Mouse (Mus musculus): ENCODE results near the gene Herc1. TPM values are rescaled to one million over a fixed set of nuclear protein-coding genes. Genes with fewer than 3 reads are reported as not detected.

The Herc1 gene
- 27.4 and 30.3 TPM in 2 replicates for polyA plus RNA-seq (2016; fragmentation: Nextera tagmentation; extraction: Ambion mirVana)

DNA sequence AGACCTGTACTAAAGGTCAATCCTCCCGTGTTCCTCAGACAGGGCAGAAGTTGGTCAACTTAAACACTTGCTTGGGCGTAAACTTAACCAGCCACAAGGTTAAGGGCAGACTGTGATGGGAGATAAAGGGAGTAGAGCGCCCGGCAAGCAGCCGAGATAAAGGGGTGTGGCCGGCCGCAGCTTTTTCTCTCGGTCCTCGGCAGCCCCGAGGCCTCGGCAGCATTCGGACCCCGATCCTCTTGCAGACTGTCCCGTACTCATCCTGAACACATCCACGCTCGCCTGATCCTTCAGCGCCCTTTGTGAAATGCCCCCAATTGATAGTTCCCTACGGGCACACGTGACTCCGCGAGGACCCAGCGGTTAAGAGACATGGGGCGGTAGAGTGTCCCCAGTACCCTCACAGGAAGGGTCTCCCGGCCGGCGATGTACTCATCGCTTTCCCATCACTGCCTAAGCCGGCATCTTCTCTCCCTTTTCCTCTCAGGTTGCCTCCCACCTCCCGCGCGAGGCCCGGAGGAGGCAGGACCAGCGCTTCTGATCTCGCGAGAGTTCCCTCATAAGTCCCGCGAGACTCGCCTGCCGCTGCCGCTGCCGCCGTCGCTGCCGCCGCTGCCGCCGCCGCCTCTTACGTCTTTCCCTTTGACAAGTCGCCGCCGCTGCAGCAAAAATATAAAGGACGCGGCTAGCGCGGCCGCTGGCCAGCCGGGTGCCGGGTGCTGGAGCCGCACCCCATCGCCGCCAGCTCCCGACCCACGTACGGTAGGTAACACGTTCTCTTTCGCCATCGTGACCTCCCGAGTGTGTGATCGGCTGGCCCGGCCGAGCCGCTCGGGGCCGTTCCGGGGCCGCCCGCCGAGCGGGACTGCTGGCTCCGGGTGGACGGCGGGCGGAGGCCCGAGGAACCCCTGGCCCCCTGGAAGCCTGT lies at the start of gene Herc1:
Gene Herc1, plus strand, starts transcription at position 591 of the 928 bp plus-strand sequence.
- Histone ChIP-seq H3K9ac (replicated peaks) (peak within 1 kb of the TSS; percentile 95), H3K4me3 (replicated peaks) (peak within 1 kb of the TSS; percentile 91), H3K27me3 (no peaks in the 10 kb centered on the region), H3K9me3 (no peaks in the 10 kb centered on the region), H3K27ac (peak within 1 kb of the TSS; percentile 93), H3K4me1 (replicated peaks) (peaks cover 10% of the 10 kb centered on the region), H3K4me2 (peak within 1 kb of the TSS; percentile 78), H3K36me3 (no peaks in the 10 kb centered on the region)
- ATAC-seq (ENCODE audit: insufficient number of reproducible peaks, insufficient read depth, low FRiP score, low TSS enrichment, low read depth) = peak; percentile 83
- under 1% methylated on average over 85 of the region's 85 CpGs for WGBS

DNA sequence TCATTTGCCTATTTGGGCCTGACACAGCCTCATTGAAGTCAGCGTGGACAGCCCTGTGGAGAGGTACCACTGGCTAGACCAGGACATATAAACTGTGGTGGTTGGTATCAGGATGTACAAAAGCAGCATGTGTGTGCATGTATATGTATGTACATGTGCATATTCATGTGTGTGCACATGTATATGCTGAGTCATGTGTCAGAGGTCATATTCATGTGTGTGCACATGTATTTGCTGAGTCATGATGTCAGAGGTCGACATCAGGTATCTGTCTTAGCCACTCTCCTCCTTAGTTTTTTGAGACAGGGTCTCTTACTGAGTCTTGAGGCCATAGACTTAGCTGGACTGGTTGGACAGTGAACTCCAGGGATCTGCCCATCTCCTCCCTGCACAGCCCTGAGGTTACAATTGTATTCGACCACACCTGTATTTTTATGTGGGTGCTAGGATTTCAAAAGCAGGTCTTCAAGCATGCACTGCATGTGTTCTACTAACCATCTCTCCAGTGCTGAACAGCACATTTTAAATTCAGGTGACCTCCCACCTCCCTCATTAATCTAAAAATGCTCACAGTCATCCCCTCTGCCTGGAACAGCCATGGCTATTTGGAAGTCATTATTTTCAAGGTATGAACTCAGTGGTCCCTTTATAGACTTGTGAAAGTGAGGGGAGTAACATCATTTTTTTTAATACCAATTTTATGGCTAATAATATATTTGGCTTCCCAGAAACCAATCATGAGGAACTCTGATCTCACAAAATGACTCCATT lies 45.7 kb upstream of the Herc1 start:
- H3K4me2 ChIP-seq = peak overlapping the region; percentile 46
- peaks cover 24% of the 10 kb centered on the region for H3K4me1 ChIP-seq (replicated peaks)
- WGBS = 80% methylated on average over 3 of the region's 3 CpGs
- no peak overlapping the region for H3K4me3 ChIP-seq (replicated peaks)
- H3K9me3 ChIP-seq = no peaks in the 10 kb centered on the region
- no peak for ATAC-seq (ENCODE audit: insufficient number of reproducible peaks, insufficient read depth, low FRiP score, low TSS enrichment, low read depth)
- no peaks in the 10 kb centered on the region for H3K36me3 ChIP-seq
- H3K27me3 ChIP-seq = no peaks in the 10 kb centered on the region
- no peak overlapping the region for H3K9ac ChIP-seq (replicated peaks)
- 0 out of 2 replicates have a peak overlapping the region, but pooled peaks have one; percentile 5 for H3K27ac ChIP-seq

DNA sequence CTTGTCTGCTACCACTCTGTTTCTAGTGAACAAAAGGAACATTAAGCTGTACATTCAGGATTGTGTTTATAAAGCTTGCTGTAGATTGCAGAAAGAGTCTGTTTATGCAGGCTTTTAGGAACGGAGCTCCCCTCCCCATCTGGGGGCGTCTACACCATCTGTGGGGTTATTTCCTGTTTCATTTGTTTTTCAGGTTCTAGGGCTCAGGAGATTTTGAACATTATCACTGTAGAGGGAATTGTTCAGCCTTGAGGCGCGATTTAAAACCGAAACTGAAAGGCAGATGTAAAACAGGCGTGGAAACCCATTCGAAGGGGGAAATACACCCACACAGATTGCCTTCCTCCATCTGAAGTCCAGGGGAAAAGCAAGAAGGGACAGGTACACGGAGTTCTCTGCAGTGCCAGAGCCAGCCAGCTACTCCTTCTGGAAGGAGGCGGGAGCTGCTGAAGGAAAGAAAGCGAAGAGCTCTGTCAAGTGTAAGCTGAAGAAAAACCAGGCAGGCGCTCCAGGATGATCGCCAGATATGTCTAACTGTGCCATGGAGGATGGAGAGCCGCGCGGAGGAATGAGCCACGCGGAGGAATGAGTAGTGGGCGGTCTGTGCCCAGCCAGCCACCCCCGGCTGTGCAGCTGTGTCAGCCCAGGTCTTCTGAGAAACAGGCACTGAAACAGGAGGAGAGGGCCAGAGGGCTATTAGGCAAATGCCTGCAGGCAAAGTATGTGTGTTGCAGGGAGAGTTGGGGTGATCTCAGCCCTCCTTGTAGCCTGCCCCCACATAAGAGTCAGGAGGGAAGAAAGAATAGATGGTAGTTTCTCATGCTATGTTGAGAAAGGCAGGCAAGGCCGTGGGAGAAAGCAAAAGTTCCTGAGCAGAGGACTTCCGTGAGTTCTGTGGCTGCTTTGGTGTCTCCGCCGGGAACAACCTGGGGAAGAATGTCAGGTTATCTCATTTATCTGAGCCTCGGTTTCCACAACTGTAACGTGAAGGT lies 44.8 kb upstream of the Herc1 start:
- Histone ChIP-seq H3K36me3 (no peaks in the 10 kb centered on the region), H3K27me3 (no peaks in the 10 kb centered on the region), H3K4me2 (peak overlapping the region; percentile 46), H3K9me3 (no peaks in the 10 kb centered on the region), H3K4me3 (replicated peaks) (peak overlapping the region; percentile 21), H3K4me1 (replicated peaks) (peaks cover 24% of the 10 kb centered on the region), H3K27ac (peak overlapping the region; percentile 51), H3K9ac (replicated peaks) (no peak overlapping the region)
- no peak for ATAC-seq (ENCODE audit: insufficient number of reproducible peaks, insufficient read depth, low FRiP score, low TSS enrichment, low read depth)
- WGBS = 44% methylated on average over 25 of the region's 25 CpGs

DNA sequence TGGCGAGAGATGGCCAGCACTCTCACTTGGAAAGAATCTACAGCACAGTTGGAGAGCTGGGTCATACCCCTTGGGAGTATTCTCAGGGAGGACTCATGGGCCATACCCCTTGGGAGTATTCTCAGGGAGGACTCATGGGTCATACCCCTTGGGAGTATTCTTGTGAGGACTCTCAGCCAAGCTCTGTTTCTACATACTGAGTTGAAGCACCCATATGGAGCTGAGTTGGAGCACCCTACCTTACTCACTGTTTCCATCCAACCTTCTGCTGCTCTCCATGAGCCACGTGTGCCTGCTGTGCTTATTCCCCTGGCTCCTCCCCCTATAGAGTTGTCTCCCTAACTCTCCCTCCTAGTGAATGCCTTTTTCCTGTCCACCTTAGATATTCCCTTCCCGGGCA lies 43.8 kb upstream of the Herc1 start:
- WGBS = 82% methylated on average over 3 of the region's 3 CpGs
- Histone ChIP-seq H3K9me3 (no peaks in the 10 kb centered on the region), H3K27me3 (no peaks in the 10 kb centered on the region), H3K4me1 (replicated peaks) (peaks cover 24% of the 10 kb centered on the region), H3K4me3 (replicated peaks) (no peak overlapping the region), H3K4me2 (no peak overlapping the region), H3K36me3 (no peaks in the 10 kb centered on the region), H3K27ac (no peak overlapping the region), H3K9ac (replicated peaks) (no peak overlapping the region)
- no peak for ATAC-seq (ENCODE audit: insufficient number of reproducible peaks, insufficient read depth, low FRiP score, low TSS enrichment, low read depth)

DNA sequence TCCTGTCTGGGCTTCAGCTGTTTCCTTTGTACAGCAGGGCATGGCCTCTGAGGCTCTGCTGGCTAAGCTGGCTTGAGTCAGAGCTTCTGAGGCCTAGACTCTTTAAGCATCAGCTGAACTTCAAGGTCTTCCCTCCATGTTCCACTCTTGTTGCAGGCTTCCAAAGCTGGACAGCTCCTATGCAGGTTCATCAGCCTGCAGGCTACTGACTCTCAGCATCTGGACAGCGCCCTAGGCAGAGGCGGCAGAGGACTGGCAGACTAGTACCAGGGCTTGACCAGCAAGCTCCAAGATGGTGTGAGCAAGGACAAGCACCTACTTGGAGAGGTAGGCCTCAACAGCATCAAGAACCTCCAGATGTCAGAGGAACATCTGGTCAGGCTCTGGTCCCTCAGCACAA lies 42.9 kb upstream of the Herc1 start:
- Histone ChIP-seq H3K36me3 (no peaks in the 10 kb centered on the region), H3K27me3 (no peaks in the 10 kb centered on the region), H3K9ac (replicated peaks) (no peak overlapping the region), H3K9me3 (no peaks in the 10 kb centered on the region), H3K4me1 (replicated peaks) (peaks cover 24% of the 10 kb centered on the region), H3K4me2 (no peak overlapping the region), H3K27ac (no peak overlapping the region), H3K4me3 (replicated peaks) (no peak overlapping the region)
- no peak for ATAC-seq (ENCODE audit: insufficient number of reproducible peaks, insufficient read depth, low FRiP score, low TSS enrichment, low read depth)
- WGBS = 28% methylated on average over 2 of the region's 2 CpGs

DNA sequence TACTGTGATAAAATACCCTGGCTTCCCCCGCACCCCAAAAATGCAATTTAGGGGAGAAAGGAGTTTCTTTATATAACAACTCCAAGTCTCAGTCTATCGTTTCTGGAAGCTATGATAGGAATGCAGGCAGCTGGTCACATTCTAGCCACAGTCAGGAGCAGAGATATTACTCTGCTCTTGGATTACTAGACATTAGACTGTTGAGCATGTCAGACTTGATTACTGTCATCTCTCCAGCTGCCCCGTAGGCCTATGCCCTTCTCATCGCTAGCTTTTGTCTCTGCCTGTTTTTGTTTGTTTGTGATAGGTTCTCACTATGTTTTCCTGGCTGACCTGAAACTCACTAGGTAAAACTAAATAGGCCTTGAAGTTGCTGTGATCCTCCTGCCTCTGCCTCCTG lies 41.5 kb upstream of the Herc1 start:
- H3K4me3 ChIP-seq (replicated peaks) = no peak overlapping the region
- WGBS = 77% methylated on average over 4 of the region's 4 CpGs

DNA sequence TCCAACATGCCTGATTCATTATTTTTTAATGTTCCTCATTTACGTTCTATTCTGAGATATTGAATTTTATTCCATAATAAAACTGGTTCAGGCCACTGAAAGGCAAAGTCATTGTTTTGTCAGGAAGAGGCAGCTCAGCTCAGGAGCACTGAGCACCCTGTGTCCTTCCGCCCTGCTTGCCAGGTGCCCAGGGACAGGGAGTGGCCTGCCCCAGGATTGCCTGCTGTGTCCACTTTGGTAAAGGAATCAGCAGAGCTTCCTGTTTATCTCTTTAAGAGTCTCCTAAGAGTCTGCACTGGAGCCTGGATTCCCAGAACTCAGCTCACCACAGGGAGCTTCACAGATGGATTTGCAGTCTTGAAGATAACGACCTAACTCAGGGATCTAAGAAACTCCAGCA lies 38.8 kb upstream of the Herc1 start:
- no peak for ATAC-seq (ENCODE audit: insufficient number of reproducible peaks, insufficient read depth, low FRiP score, low TSS enrichment, low read depth)
- 34% methylated on average over 3 of the region's 3 CpGs for WGBS
- no peaks in the 10 kb centered on the region for H3K36me3 ChIP-seq
- H3K27me3 ChIP-seq = no peaks in the 10 kb centered on the region
- no peak overlapping the region for H3K9ac ChIP-seq (replicated peaks)
- no peak overlapping the region for H3K27ac ChIP-seq
- H3K4me3 ChIP-seq (replicated peaks) = no peak overlapping the region
- H3K4me1 ChIP-seq (replicated peaks) = no peaks in the 10 kb centered on the region
- H3K9me3 ChIP-seq = no peaks in the 10 kb centered on the region
- H3K4me2 ChIP-seq = no peak overlapping the region

More for the DNA sequence above, 41.5 kb upstream of the Herc1 start:
- no peaks in the 10 kb centered on the region for H3K27me3 ChIP-seq
- no peak for ATAC-seq (ENCODE audit: insufficient number of reproducible peaks, insufficient read depth, low FRiP score, low TSS enrichment, low read depth)
- no peak overlapping the region for H3K27ac ChIP-seq
- H3K36me3 ChIP-seq = no peaks in the 10 kb centered on the region
- peaks cover 24% of the 10 kb centered on the region for H3K4me1 ChIP-seq (replicated peaks)
- H3K9me3 ChIP-seq = no peaks in the 10 kb centered on the region
- no peak overlapping the region for H3K4me2 ChIP-seq
- no peak overlapping the region for H3K9ac ChIP-seq (replicated peaks)

DNA sequence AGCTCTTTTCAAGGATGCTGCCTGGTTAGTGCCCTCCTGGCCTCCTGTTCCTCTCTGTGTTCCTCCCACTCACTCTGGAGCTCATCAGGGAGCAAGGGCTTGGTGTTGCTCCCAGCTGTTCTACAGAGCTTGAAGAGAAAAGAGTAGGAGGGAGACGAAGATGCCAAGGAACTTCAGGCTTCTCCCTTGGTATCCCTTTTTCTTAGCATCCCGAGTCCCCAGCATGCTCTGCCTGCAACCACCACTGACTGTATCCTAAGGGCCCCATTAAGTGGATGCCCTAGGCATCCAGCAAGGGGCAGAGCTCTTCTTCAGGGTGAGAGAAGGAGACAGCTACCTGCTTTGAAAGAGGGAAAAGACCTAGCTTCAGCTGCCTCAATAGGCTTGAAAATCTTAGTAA lies 33.6 kb upstream of the Herc1 start:
- WGBS = 83% methylated on average over 2 of the region's 2 CpGs
- Histone ChIP-seq H3K27ac (no peak overlapping the region), H3K4me3 (replicated peaks) (no peak overlapping the region), H3K36me3 (no peaks in the 10 kb centered on the region), H3K4me1 (replicated peaks) (no peaks in the 10 kb centered on the region), H3K9me3 (no peaks in the 10 kb centered on the region), H3K4me2 (no peak overlapping the region), H3K9ac (replicated peaks) (no peak overlapping the region), H3K27me3 (no peaks in the 10 kb centered on the region)
- no peak for ATAC-seq (ENCODE audit: insufficient number of reproducible peaks, insufficient read depth, low FRiP score, low TSS enrichment, low read depth)

DNA sequence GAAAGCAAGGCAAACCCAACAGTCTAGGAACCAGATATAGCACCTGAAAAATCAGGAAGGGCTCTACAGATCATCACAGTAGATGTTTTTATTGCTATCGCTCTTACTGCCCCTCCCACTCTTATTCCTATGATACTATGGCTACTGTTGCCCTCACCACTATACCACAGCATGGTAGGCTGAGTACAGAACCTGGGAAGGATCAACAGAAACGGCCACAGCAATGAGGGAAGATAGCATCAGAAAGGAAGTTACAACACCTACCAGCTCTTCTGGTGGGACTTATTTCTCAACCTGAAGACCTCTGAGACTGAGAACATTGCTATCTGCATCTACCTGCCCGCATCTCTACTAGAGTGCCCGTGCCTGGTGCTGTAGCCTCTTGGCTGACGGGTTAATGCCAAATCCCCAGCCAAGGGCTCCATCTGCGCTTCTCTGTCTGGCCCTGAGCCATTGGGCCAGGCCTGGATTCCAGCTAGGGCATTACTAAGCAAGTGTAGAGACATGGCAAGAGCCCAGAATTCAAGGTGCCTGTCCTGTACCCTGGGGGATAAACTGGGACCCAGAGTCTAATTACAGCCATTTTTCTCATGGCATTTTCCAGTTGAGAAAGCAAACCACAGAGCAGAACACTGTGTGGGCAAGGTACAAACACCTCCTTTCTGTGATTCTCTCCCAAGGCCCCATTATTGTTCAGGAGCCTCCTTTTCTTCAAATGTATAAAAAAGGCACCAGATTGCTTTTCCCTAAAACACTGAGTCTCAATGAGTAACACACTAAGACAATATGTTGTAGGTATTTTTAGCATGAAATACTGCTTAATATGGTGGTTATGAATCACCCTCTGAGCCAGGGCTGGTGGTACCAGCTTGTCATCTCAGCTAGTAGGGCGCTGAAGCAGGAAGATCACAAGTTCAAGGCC lies 28.0 kb upstream of the Herc1 start:
- Histone ChIP-seq H3K9ac (replicated peaks) (no peak overlapping the region), H3K9me3 (no peaks in the 10 kb centered on the region), H3K36me3 (no peaks in the 10 kb centered on the region), H3K4me3 (replicated peaks) (no peak overlapping the region), H3K27ac (no peak overlapping the region), H3K4me1 (replicated peaks) (no peaks in the 10 kb centered on the region), H3K27me3 (no peaks in the 10 kb centered on the region), H3K4me2 (no peak overlapping the region)
- ATAC-seq (ENCODE audit: insufficient number of reproducible peaks, insufficient read depth, low FRiP score, low TSS enrichment, low read depth) = no peak
- WGBS = 90% methylated on average over 7 of the region's 7 CpGs

DNA sequence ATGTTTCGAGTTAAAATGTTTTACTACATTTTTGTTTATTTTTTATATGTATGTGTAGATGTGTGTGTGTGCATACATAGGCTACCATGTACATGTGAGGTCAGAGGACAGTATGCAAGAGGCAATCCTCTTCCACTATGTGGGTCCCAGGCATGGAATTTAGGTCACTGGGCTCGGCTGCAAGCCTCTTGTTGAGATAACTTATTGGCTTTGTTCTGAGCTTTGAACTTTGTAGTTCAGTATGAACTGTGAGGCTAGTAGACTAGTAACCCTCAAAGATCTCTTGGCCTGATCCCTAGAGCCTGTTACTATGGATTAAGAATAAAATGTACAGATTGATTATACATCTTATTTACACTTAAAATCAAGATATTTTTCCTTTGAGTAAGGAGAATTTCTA lies 23.4 kb upstream of the Herc1 start:
- H3K36me3 ChIP-seq = no peaks in the 10 kb centered on the region
- no peak overlapping the region for H3K9ac ChIP-seq (replicated peaks)
- no peak overlapping the region for H3K27ac ChIP-seq
- peaks cover 7% of the 10 kb centered on the region; the same call in 1 of the 2 replicates for H3K4me1 ChIP-seq (replicated peaks)
- no peaks in the 10 kb centered on the region for H3K9me3 ChIP-seq
- H3K4me3 ChIP-seq (replicated peaks) = no peak overlapping the region
- H3K27me3 ChIP-seq = no peaks in the 10 kb centered on the region
- WGBS = 64% methylated on average over 2 of the region's 2 CpGs
- H3K4me2 ChIP-seq = no peak overlapping the region
- ATAC-seq (ENCODE audit: insufficient number of reproducible peaks, insufficient read depth, low FRiP score, low TSS enrichment, low read depth) = no peak
